Mouse (Mus musculus) CH12.LX (cell line): ENCODE measurements around the gene Taf15.

Source experiments
- CHD1 ChIP-seq: IDR thresholded peaks from 2 replicates; pipeline ENCODE4 v1.6.1; 2012; ENCODE audit warnings: low read depth, low read length, improper control_type of control experiment, inconsistent platforms
- CHD2 ChIP-seq: IDR thresholded peaks from 2 replicates; pipeline ENCODE4 v1.6.1; 2011; ENCODE audit warnings: low read length, improper control_type of control experiment
- CTCF ChIP-seq, 2 experiments: IDR thresholded peaks in 1 of 2; conservative IDR thresholded peaks in 1 of 2; 2 replicates each; pipeline ENCODE4 v1.5.1; 2011 to 2012; ENCODE audit warnings: low read depth in 2 of 2, low read length in 2 of 2, improper control_type of control experiment in 1 of 2, inconsistent platforms in 1 of 2, mild to moderate bottlenecking in 1 of 2, moderate library complexity in 1 of 2
- GABPA ChIP-seq: IDR thresholded peaks from 2 replicates; pipeline ENCODE4 v1.6.1; 2012; ENCODE audit warnings: low read depth, low read length, improper control_type of control experiment, inconsistent platforms; ENCODE audit not compliant: insufficient replicate concordance
- HCFC1 ChIP-seq: IDR thresholded peaks from 2 replicates; pipeline ENCODE4 v1.6.1; 2012; ENCODE audit warnings: low read depth, mild to moderate bottlenecking, inconsistent platforms, low read length, improper control_type of control experiment
- NRF1 ChIP-seq: IDR thresholded peaks from 2 replicates; pipeline ENCODE4 v1.6.1; 2014; ENCODE audit warnings: low read depth, mild to moderate bottlenecking, inconsistent platforms, low read length, improper control_type of control experiment, moderate library complexity
- POLR2A ChIP-seq: IDR thresholded peaks from 2 replicates; pipeline ENCODE4 v1.6.1; 2011; ENCODE audit warnings: low read depth, mild to moderate bottlenecking, improper control_type of control experiment, low read length
- TBP ChIP-seq: conservative IDR thresholded peaks from 2 replicates; pipeline ENCODE4 v1.6.1; 2011; ENCODE audit warnings: low read depth, low read length, improper control_type of control experiment

DNA sequence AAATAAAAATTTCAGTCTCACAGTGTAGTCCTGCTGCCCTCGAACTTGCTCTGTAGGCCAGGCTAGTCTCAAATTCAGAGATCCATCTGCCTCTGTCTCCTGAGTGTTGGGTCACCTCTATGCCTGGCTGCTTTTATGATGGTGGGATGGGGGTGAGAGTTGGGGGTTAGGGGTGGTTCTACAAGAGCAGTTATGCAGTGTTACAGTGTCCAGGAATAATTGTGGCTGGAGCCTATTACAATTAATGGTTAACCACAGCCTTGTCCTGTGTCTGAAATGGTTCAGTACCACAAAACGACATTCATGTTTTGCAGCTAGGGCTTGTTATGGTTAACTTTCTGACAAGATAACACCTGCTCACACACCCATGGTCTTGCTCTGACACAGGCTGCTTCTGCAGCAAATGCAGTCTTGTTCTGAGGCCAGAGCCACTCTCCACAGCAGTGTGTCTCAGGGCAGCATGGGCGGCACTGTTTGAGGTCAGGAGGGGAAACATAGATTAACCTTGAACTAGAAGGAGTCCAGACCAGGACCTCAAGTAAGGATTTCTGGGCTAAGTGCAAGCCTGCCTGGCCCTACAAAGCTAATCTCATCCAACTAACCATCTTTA lies 65.9 kb downstream of the Taf15 start:
- TF ChIP-seq TBP = no peak
- no peak for TF ChIP-seq POLR2A
- no peak for TF ChIP-seq CHD1
- TF ChIP-seq NRF1 = no peak
- TF ChIP-seq CTCF (conservative IDR thresholded peaks at IDR 0.05 in 1 of 2, IDR thresholded peaks at IDR 0.05 in 1 of 2; ENCODE audit: low read depth in 2 of 2, low read length in 2 of 2) = no peak
- no peak for TF ChIP-seq CHD2
- no peak for TF ChIP-seq GABPA
- TF ChIP-seq HCFC1 = no peak
